Mouse (Mus musculus) embryonic fibroblast, embryonic 13.5 days (primary cell): ENCODE data around the gene Gm45711.

Source experiments
- CTCF ChIP-seq: IDR thresholded peaks from 2 replicates; pipeline ENCODE4 v1.5.1; 2011; ENCODE audit warnings: mild to moderate bottlenecking, control low read depth, low read length, moderate library complexity, borderline replicate concordance; ENCODE audit not compliant: insufficient read depth
- POLR2A ChIP-seq: IDR thresholded peaks from 2 replicates; pipeline ENCODE4 v1.6.1; 2011; ENCODE audit warnings: low read depth, mild to moderate bottlenecking, control low read depth, low read length, moderate library complexity

DNA sequence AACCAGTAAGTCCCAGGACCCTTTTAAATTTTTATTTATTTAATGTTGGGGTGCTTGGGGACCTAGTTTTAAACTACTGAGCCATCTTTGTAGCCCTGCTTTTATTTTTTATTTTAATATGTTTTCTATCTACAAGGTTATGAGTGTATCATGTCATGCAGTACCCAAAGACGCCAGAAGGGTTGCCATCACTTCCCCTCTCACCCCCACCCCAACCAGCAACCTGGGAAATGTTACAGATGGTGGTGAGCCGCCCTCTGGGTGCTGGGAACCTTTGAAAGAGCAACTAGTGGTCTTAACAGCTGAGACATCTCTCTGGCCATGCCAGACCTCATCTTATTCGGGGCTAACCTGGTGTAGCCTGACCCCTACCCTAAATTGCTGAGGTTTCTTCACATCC is 28.0 kb upstream of the Gm45711 start:
- TF ChIP-seq CTCF (no peak), POLR2A (no peak)
